Mouse (Mus musculus): ENCODE measurements around the gene Actbl2. TPM values are rescaled to one million over a fixed set of nuclear protein-coding genes. Genes with fewer than 3 reads are reported as not detected.

Gene Actbl2
- polyA plus RNA-seq, 1 experiment from 2014 or later = not detected

GRCm38 (mm10) chr13:111296029-111296428 lies 41.2 kb downstream of the Actbl2 start:
- H3K36me3 ChIP-seq (replicated peaks; ENCODE audit: insufficient read depth, low read length) = no peaks in the 10 kb centered on the region
- H3K4me3 ChIP-seq (ENCODE audit: low read depth, low read length) = no peak overlapping the region
- H3K27me3 ChIP-seq (ENCODE audit: insufficient read depth, low read length) = peaks cover 4% of the 10 kb centered on the region; the same call in 1 of the 2 replicates
- no peak for TF ChIP-seq EP300 (IDR thresholded peaks at IDR 0.05; ENCODE audit: low read depth)
- no peak for TF ChIP-seq CTCF (IDR thresholded peaks at IDR 0.05; ENCODE audit: low read depth)
- 42% methylated on average over 5 of the region's 5 CpGs for WGBS (ENCODE audit: insufficient replicate concordance)
- DNase-seq = no peak
- no peak overlapping the region for H3K4me2 ChIP-seq (ENCODE audit: low read depth, low read length)
- H3K4me1 ChIP-seq (ENCODE audit: insufficient read depth) = peaks cover 7% of the 10 kb centered on the region; the same call in 1 of the 2 replicates
- H3K9ac ChIP-seq (replicated peaks) = no peak overlapping the region
- H3K9me3 ChIP-seq (ENCODE audit: low read length) = no peaks in the 10 kb centered on the region
- no peak overlapping the region for H3K27ac ChIP-seq (ENCODE audit: low read depth)
- ATAC-seq = no peak

- no peak overlapping the region for H3K4me2 ChIP-seq (ENCODE audit: low read depth, low read length)
- H3K4me3 ChIP-seq (ENCODE audit: low read depth, low read length) = no peak overlapping the region
- H3K27ac ChIP-seq (ENCODE audit: low read depth) = no peak overlapping the region
- no peaks in the 10 kb centered on the region for H3K9me3 ChIP-seq (ENCODE audit: low read length)
- TF ChIP-seq EP300 (IDR thresholded peaks at IDR 0.05; ENCODE audit: low read depth) = no peak
- no peak for TF ChIP-seq CTCF (IDR thresholded peaks at IDR 0.05; ENCODE audit: low read depth)
- DNase-seq (no peak), ATAC-seq (no peak)
- H3K9ac ChIP-seq (replicated peaks) = no peak overlapping the region
- H3K4me1 ChIP-seq (ENCODE audit: insufficient read depth) = no peaks in the 10 kb centered on the region
- 62% methylated on average over 6 of the region's 6 CpGs for WGBS (ENCODE audit: insufficient replicate concordance)
- H3K27me3 ChIP-seq (ENCODE audit: insufficient read depth, low read length) = peaks cover 4% of the 10 kb centered on the region; the same call in 1 of the 2 replicates
- no peaks in the 10 kb centered on the region for H3K36me3 ChIP-seq (replicated peaks; ENCODE audit: insufficient read depth, low read length)
Observed at GRCm38 (mm10) chr13:111297614-111298013, 42.8 kb downstream of the Actbl2 start.

GRCm38 (mm10) chr13:111299145-111299713 lies 44.4 kb downstream of the Actbl2 start:
- Histone ChIP-seq H3K27ac (ENCODE audit: low read depth) (no peak overlapping the region), H3K9ac (replicated peaks) (no peak overlapping the region), H3K9me3 (ENCODE audit: low read length) (no peaks in the 10 kb centered on the region), H3K27me3 (ENCODE audit: insufficient read depth, low read length) (peaks cover 4% of the 10 kb centered on the region; the same call in 1 of the 2 replicates), H3K36me3 (replicated peaks; ENCODE audit: insufficient read depth, low read length) (no peaks in the 10 kb centered on the region), H3K4me2 (ENCODE audit: low read depth, low read length) (no peak overlapping the region), H3K4me3 (ENCODE audit: low read depth, low read length) (no peak overlapping the region), H3K4me1 (ENCODE audit: insufficient read depth) (no peaks in the 10 kb centered on the region)
- DNase-seq = no peak
- 57% methylated on average over 8 of the region's 8 CpGs for WGBS (ENCODE audit: insufficient replicate concordance)
- TF ChIP-seq CTCF (IDR thresholded peaks at IDR 0.05; ENCODE audit: low read depth) (no peak), EP300 (IDR thresholded peaks at IDR 0.05; ENCODE audit: low read depth) (no peak)
- ATAC-seq = no peak

GRCm38 (mm10) chr13:111300846-111301245 lies 46.0 kb downstream of the Actbl2 start:
- 79% methylated on average over 3 of the region's 3 CpGs for WGBS (ENCODE audit: insufficient replicate concordance)

GRCm38 (mm10) chr13:111301431-111301830 lies 46.6 kb downstream of the Actbl2 start:
- ATAC-seq (no peak), DNase-seq (no peak)
- WGBS (ENCODE audit: insufficient replicate concordance) = 77% methylated on average over 2 of the region's 2 CpGs
- Histone ChIP-seq H3K36me3 (replicated peaks; ENCODE audit: insufficient read depth, low read length) (no peaks in the 10 kb centered on the region), H3K27ac (ENCODE audit: low read depth) (no peak overlapping the region), H3K27me3 (ENCODE audit: insufficient read depth, low read length) (peaks cover 4% of the 10 kb centered on the region; the same call in 1 of the 2 replicates), H3K4me3 (ENCODE audit: low read depth, low read length) (no peak overlapping the region), H3K4me2 (ENCODE audit: low read depth, low read length) (no peak overlapping the region), H3K9me3 (ENCODE audit: low read length) (no peaks in the 10 kb centered on the region), H3K4me1 (ENCODE audit: insufficient read depth) (no peaks in the 10 kb centered on the region), H3K9ac (replicated peaks) (no peak overlapping the region)
- TF ChIP-seq CTCF (IDR thresholded peaks at IDR 0.05; ENCODE audit: low read depth) = no peak
- TF ChIP-seq EP300 (IDR thresholded peaks at IDR 0.05; ENCODE audit: low read depth) = no peak

More at GRCm38 (mm10) chr13:111300846-111301245, 46.0 kb downstream of the Actbl2 start:
- H3K36me3 ChIP-seq (replicated peaks; ENCODE audit: insufficient read depth, low read length) = no peaks in the 10 kb centered on the region
- ATAC-seq = no peak
- no peak for DNase-seq
- TF ChIP-seq EP300 (IDR thresholded peaks at IDR 0.05; ENCODE audit: low read depth) = no peak
- TF ChIP-seq CTCF (IDR thresholded peaks at IDR 0.05; ENCODE audit: low read depth) = no peak
- H3K4me2 ChIP-seq (ENCODE audit: low read depth, low read length) = no peak overlapping the region
- H3K4me3 ChIP-seq (ENCODE audit: low read depth, low read length) = no peak overlapping the region
- H3K9me3 ChIP-seq (ENCODE audit: low read length) = no peaks in the 10 kb centered on the region
- H3K27ac ChIP-seq (ENCODE audit: low read depth) = no peak overlapping the region
- no peak overlapping the region for H3K9ac ChIP-seq (replicated peaks)
- H3K4me1 ChIP-seq (ENCODE audit: insufficient read depth) = no peaks in the 10 kb centered on the region
- H3K27me3 ChIP-seq (ENCODE audit: insufficient read depth, low read length) = peaks cover 4% of the 10 kb centered on the region; the same call in 1 of the 2 replicates

GRCm38 (mm10) chr13:111304194-111304593 lies 49.4 kb downstream of the Actbl2 start:
- Histone ChIP-seq H3K27me3 (ENCODE audit: insufficient read depth, low read length) (peaks cover 4% of the 10 kb centered on the region; the same call in 1 of the 2 replicates), H3K27ac (ENCODE audit: low read depth) (no peak overlapping the region), H3K4me3 (ENCODE audit: low read depth, low read length) (no peak overlapping the region), H3K9ac (replicated peaks) (no peak overlapping the region), H3K36me3 (replicated peaks; ENCODE audit: insufficient read depth, low read length) (no peaks in the 10 kb centered on the region), H3K4me1 (ENCODE audit: insufficient read depth) (no peaks in the 10 kb centered on the region), H3K4me2 (ENCODE audit: low read depth, low read length) (no peak overlapping the region), H3K9me3 (ENCODE audit: low read length) (no peaks in the 10 kb centered on the region)
- ATAC-seq (no peak), DNase-seq (no peak)
- TF ChIP-seq CTCF (IDR thresholded peaks at IDR 0.05; ENCODE audit: low read depth) = no peak
- TF ChIP-seq EP300 (IDR thresholded peaks at IDR 0.05; ENCODE audit: low read depth) = no peak
- 78% methylated on average over 2 of the region's 2 CpGs for WGBS (ENCODE audit: insufficient replicate concordance)

Measured in liver, postnatal 0 days (tissue).